Mouse (Mus musculus): ENCODE measurements around the gene Scarb2.

The Scarb2 gene

DNA sequence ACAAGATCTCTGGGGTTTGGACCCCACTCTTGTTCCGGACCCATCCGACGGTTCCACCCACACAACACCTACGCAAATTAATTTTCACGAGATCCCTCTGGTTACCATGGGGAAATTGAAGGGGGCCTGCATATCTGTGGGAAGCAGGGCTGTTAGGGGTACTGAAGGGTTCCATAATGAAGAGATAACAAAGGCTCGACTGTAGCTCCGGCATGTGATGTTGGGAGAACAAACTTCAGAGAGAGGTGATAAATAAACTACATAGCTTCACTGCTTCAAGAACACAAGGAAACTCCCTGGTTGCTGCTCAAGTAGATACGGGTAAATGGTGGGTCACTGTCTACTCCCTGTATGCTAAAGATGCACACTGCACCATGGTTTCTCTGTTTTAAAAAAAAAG lies 68.1 kb downstream of the Scarb2 start:
- no peak for DNase-seq (ENCODE audit: low read depth, low spot score)

DNA sequence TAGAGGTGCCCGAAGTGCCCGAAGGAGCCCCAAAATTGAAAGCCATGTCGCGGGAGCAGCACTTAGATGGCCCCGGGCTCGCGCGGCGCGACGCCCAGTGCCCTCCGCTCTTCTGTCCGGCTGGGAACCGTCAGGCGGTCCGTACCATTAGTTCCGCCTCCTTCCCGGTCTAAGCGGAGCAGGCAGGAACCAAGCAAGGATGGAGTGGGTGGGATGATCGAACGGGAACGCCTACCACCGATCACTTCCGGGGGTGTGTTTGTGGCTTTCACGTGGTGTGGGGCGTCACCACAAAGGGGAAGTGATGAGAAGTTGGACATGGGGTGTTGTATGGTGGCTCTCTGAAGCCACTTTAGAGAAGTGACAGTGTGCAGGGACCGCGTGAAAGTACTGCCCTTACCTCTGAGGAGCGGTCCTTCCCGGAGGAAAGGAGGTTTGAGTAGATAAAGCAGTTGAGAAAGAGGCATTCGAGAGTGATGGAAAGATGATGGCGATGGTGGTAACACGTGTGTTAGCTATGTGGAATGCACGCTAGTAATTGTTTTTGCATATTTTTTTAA lies 71.5 kb downstream of the Scarb2 start, which contains the start of gene Nup54:
Nup54 (minus strand) TSS at position 195 of the 560 bp plus-strand sequence.
- DNase-seq (ENCODE audit: low read depth, low spot score): peak; percentile 96

DNA sequence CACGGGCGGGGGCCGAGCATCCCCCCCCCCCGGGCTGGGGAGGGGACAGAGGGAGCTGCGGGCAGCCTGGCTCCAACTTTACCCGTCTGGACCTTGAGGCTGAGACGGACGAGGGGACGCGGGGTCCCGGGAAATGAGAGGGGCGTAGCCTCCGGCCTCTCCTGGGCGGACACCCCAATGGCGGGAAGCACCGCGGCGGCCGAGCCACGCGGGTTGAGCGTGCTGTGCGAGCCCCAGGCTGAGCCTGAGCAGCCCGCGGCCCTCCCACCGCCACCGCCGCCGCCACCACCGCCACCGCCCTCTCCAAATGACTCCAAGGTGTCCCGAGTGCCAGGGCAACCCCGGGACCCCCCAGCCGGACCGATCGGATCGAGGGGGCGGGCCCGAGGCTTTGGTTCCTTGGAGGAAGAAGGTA lies 72.1 kb downstream of the Scarb2 start:
- no peak for DNase-seq (ENCODE audit: low read depth, low spot score)

- peak; percentile 4 for DNase-seq (ENCODE audit: low read depth, low spot score)
These were observed 72.6 kb downstream of the Scarb2 start for GRCm38 (mm10) chr5:92434070-92434469.

DNA sequence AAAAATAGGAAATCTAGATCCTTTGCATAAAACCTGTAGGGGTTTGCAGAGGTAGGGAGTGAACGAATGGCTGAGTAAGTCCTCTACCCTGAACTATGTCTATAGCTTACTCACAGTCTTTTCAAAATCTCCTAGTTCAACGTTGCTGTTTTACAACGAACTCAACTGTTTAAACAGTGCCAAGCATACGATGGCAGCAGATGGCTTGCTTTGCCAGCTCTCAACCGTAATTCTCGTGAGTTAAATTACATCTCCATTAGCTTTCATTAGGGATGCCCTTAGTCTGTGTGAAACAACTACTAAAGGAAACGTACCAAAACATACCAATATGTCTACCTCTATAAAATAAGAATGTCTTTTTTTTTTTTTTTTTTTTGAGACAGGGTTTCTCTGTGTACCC lies 75.0 kb downstream of the Scarb2 start:
- DNase-seq (ENCODE audit: low read depth, low spot score): no peak

DNA sequence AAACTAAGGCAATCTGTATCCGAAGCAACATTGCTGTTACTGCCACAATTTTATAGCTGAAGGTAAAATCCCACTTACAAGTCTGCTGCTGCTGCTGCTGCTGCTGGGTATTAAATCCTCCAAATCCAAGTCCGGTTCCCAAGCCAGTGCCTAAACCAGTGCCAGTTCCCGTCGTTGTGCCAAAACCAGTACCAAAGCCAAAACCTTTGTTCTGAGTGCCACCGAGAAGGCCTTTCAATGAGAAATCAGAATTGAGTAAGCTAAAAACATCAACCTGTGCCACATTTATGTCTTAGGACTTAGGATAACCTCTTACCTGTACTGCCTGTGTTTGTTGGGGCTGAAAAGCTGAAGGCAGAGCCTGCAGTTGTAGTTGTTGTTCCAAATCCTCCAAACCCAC lies 75.9 kb downstream of the Scarb2 start:
- no peak for DNase-seq (ENCODE audit: low read depth, low spot score)

- DNase-seq (ENCODE audit: low read depth, low spot score): no peak
These were observed 82.5 kb downstream of the Scarb2 start for GRCm38 (mm10) chr5:92424126-92424525.

GRCm38 (mm10) chr5:92413982-92414375 lies 92.7 kb downstream of the Scarb2 start:
- DNase-seq (ENCODE audit: low read depth, low spot score): no peak

DNA sequence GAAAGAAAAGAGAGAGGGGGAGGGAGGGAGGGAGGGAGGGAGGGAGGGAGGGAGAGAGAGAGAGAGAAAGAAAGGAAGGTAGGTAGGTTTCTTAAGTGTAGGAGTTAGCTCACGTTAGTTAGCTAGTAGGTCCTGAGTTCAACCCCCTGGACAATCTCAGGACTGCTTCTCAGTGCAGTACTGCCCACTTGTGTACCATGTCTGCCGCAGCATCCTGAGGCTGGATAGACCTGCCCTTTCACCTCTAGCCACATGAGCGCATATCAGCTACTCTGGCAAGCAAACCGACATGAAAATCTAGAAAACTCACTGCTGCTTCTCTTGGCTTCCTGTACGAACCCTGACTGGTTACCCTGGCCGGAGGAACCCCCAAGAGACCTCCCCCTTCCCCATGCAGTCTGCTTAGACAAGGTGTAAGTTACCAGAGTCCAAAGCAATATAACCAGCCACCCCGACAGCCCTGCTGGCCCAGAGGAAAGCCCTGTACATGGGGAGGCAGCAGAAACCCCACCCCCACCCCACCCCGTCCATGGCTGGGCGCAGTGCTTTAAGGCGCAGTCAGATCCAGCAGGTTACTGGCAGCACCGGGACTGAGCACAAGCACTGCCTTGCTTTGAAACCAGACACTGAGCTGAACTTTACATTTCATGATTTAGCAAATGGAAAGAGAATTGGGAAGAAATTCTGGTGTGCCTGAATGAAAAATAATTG lies 93.2 kb downstream of the Scarb2 start:
- DNase-seq (ENCODE audit: low read depth, low spot score): no peak

DNA sequence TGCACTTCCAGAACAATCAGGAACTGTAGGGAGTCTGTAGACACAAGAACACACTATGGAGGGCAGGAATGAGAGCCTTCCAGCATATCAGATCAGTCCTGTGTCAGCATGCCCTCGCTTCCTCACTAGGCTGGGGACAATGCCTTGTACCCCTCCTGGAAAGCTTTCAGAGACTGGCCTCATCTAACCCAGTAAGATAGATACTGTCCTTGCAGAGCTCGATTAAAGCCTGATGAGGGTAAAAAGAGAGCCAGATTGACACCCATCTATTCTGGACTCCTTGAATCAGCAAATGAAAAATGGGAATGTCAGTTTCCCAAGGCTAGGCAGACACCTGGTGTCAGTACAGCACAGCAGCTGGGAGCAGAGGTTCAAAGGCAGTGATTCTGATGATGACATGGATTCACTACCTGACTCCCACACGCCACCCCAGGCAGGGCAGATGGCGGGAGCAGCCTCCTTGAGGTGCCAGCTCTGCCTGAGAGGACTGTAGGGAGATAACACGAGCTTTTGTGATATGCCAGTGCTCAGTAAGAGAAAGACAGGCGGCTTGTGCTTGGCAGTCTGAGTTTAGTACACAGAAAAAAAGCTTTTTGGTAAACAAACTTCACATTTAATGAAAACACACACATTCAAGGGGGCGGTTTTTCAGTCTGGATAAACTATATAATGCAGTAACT lies 95.0 kb downstream of the Scarb2 start:
- DNase-seq (ENCODE audit: low read depth, low spot score): no peak

- no peak for DNase-seq (ENCODE audit: low read depth, low spot score)
These were observed 96.1 kb downstream of the Scarb2 start for GRCm38 (mm10) chr5:92410486-92410885.

GRCm38 (mm10) chr5:92409361-92410155 lies 97.1 kb downstream of the Scarb2 start:
- DNase-seq (ENCODE audit: low read depth, low spot score): no peak

DNA sequence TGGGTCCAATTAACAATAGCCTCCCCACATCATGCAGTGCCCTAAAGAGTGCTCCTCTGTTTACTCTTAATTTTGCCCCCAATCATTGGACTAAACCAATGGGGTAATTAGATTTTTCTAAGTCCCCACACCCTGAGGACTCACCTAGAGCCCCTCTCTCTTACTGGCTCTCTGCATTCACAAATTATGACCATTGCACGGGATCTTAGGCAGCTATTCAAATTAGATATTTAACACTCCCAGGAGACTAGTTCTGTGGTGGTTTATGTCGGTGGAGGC lies 102.3 kb downstream of the Scarb2 start:
- no peak for DNase-seq (ENCODE audit: low read depth, low spot score)

DNA sequence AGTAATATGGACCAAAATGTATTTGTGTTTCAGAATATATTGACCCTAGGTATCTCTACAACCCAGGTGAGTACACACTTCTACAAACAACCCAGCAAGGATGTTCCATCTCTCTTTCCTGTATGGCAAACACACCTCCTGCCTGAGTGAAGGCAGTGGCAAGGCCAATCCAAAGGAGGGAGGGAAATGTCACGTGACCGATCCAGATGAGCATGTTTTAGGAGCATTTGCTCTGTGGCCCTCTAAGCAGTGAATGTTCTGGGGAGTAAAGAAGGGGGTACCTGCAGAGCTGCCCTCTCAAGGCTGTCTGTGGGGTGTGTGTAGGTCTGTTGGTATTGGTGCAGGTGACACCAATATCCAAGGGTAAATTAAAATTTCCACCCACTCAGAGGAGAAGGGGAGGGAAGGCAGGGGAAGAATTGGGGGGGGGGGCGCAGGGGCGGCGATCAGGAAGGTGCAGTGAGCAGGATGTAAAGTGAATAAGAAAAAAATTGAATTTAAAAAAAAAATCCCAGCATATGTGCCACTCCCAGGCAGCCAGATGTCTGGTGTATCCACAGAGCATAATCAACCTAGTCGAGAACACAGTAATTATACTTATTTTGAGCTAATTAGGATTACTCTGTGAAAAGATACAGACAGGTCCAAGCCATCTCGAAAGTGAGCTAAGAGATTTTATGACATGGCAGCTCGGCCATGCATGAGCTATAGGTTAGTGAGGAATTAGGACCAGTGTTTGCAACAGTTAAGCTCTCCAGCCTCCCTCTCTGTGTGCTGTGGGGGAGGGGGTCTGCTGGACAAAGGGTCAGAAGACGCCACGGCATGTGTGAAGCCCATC lies 102.9 kb downstream of the Scarb2 start:
- no peak for DNase-seq (ENCODE audit: low read depth, low spot score)

DNA sequence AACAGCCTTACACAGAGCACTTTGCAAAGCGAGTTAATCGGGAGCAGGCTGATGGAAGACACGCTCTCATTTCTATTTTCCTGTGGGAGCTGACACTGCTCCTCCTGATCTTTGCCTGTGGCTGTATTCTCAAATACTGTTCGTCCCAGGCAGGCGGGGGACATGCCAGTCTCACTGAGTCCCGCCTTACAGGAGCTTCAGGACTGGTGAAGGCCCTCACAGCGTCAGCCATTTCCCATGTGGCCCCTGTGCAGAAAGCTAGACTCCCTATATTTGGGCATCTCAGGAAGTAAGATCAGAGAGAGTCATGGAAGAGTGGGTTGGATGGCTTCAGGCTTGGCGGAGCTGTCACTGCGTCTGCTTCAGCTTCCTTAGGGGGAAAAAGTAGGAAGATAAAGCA lies 103.8 kb downstream of the Scarb2 start:
- DNase-seq (ENCODE audit: low read depth, low spot score): no peak

DNA sequence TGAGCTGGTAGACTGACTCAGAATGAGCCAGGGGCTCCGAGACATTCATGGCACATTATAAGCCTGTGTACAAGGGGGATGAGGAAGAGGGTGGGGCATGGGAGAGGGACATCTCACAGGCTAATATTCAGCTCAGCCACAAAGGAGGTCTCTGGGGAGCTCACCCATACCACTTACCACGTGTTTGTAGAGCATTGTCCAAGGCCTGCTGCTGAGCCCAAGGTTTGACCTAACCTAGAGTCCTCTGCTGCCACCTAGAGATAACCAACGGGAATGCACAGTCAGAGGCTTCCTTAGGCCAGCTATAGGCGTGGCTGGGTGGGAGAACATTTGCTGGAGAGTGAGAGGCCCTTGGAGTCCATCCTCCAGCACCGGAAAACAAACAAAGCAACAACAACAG lies 108.5 kb downstream of the Scarb2 start:
- peak; percentile 68 for DNase-seq (ENCODE audit: low read depth, low spot score)

DNA sequence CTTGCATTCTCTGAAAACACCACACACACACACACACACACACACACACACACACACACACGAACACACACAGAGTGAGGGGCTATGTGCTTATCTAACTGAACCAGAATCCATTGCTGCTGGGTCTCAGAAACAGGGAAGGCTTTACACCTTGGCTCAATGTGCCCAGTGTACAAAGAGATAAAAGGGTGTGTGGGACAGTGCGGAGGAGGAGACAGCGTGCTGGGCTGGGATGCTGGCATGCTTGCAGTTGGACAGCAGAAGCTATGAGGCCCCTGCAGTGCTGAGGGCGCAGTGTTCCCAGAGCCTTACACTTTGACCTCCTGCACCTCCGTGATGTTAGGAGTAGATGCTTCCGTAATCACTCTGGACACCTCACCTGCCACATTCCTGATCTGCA lies 110.2 kb downstream of the Scarb2 start:
- DNase-seq (ENCODE audit: low read depth, low spot score): no peak

DNA sequence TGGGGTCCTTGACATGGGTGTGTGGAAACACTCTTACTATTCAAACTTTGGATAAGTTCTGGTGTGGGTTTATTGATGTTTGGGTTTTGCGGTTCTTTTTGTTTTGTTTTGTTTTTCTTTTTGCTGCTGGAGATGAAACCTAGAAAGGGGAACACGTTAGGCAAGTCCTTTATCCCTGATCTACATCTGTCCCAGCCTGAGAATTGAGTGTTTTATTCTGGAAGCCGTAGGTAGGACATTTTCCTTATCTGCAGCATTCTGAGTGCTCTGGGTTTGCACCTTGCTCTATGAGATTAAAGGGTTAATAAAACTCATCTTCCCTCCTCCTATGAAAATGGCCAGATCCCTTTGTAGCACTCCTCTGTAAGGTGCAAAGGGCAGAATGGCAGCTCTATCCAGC lies 110.9 kb downstream of the Scarb2 start:
- no peak for DNase-seq (ENCODE audit: low read depth, low spot score)

DNA sequence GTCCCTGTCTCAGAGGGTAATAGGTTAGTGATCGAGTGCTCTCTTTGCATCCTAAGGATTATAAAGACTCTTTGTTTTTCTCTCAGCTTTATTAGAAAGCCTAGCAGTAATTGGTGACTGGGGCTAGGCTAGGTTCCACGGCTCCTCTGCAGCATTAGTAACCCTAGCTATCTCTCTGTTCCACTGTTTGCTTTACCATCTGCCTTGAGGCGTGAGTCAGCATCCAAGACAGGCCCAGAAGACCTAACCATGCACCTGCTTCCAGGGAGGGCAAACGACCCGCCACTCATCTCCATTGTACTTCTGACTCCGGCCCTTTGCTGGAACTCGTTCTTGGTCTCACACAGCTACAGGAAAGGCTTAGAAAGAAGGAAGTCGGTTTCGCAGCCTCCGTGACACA lies 112.8 kb downstream of the Scarb2 start:
- DNase-seq (ENCODE audit: low read depth, low spot score): no peak

DNA sequence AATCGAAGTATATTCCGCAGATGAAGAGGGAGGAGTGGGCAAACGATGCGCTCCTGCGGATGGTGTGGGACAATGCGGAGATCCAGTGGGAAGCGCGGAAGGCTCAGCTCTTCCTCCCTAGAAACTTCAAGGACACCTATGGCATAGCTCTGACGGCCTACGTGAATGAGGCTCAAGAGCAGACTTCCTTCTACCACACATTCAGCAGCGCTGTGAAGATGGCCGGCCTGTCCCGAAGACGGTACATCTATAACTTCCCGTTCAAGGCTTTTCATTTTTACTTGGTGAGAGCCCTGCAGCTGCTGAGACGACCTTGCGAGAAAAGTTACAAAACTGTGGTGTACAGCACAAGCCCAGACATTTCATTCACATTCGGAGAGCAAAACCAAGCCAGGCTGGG lies 114.1 kb downstream of the Scarb2 start:
- DNase-seq (ENCODE audit: low read depth, low spot score): peak; percentile 15
